Mouse (Mus musculus) central nervous system, embryonic 18 days (tissue): Measurements from ENCODE around the gene Ccdc81. TPM values are rescaled to one million over a fixed set of nuclear protein-coding genes. Genes with fewer than 3 reads are reported as not detected.

Experiments
- polyA plus RNA-seq: library from polyadenylated mRNA; depleted of rRNA; stranded (reverse); fragments of >200 nt; gene quantifications from 2 replicates; pipeline ENCODE4 v1.2.3, GENCODE M21; 2012; rRNA removed

Gene Ccdc81
- 1.1 and 1.5 TPM in 2 replicates for polyA plus RNA-seq

DNA sequence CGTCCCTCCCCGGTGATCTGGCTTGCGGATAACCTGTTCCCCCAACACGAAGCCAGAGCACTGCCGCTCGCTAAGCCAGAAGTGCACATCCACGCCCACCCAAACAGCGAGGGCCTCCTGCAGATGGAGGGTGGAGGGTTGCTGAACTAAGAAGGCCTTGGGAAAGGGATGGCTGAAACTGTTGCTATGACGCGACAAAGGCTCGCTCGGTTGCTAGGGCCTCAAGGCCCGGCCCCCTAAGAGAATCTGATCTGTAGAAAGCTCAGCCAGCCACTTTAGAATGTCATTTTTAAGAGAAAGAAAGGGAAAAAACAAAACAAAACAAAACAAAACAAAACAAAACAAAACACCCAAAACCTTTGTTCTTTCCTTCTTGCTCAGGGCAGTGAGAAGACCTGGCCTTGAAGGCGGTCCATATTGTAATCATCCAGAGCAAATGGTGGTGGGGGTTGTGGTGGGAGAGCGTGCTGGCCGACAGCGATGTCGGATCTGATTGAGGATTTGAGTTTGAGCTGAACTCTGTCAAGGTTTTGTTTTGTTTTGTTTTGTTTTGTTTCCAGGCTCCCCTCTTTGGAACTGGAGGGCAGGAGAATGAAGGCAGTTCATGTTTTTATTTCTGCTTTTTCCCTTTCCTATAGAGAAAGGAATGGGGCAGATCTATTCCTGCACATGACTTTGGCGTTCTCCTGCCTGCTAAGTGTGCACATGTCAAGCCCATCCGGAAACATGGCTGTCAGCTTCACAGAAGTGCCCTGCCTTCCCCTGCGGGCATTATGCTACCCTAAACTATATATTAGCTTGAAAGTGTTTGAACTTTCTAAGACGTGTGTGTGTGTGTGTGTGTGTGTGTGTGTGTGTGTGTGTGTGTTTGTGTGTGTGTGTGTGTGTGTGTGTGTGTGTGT is at the start of gene Ccdc81:
TSS of gene Ccdc81 (minus strand) at position 188 of the 902 bp plus-strand sequence.

GRCm38 (mm10) chr7:89940571-89941463 is 37.4 kb upstream of the Ccdc81 start, which contains the start of gene Hikeshi:
Hikeshi (minus strand) TSS chr7:89941204.

Other genes starting within 250 kb of the Ccdc81 start
- gene Hikeshi, start 37.6 kb upstream of the Ccdc81 start, polyA plus RNA-seq: 105 and 107 TPM in 2 replicates
- 42.2 and 49.9 TPM in 2 replicates for gene Eed, start 77.4 kb upstream of the Ccdc81 start, polyA plus RNA-seq
- 220 and 231 TPM in 2 replicates for gene Picalm, start 226.6 kb upstream of the Ccdc81 start, polyA plus RNA-seq